Mouse (Mus musculus) adrenal gland, postnatal 4 days (tissue): ENCODE results near the gene Tsc22d2. TPM values are rescaled to one million over a fixed set of nuclear protein-coding genes. Genes with fewer than 3 reads are reported as not detected.

Experiments
- DNase-seq, 2 experiments: peaks; one replicate each; pipeline ENCODE4 v3.0.0; 2021 to 2022; ENCODE audit warnings: low spot score in 2 of 2, mixed read lengths in 2 of 2
- total RNA-seq, 2 experiments: library from RNA; stranded (reverse); gene quantifications; 2 replicates each; pipeline ENCODE4 v1.2.3; 2021

Tsc22d2 gene
- total RNA-seq, 2 experiments from 2014 or later = 37.8 to 45.7 TPM

- no peak for DNase-seq
Measured at GRCm38 (mm10) chr3:58511581-58511980, 97.1 kb downstream of the Tsc22d2 start.

GRCm38 (mm10) chr3:58512740-58513139, 98.2 kb downstream of the Tsc22d2 start:
- no peak for DNase-seq

- no peak for DNase-seq
Measured at GRCm38 (mm10) chr3:58513483-58513882, 99.0 kb downstream of the Tsc22d2 start.

GRCm38 (mm10) chr3:58515947-58516601, 101.6 kb downstream of the Tsc22d2 start:
- DNase-seq = no peak

Other genes starting within 250 kb of the Tsc22d2 start
- gene Eif2a, start 111.1 kb downstream of the Tsc22d2 start, total RNA-seq = 10 to 100 TPM; 69.8 to 72.9 TPM
- 10 to 100 TPM; 58.8 to 61.4 TPM for gene Serp1, start 111.2 kb downstream of the Tsc22d2 start, total RNA-seq
- 100 to 1,000 TPM; 110 to 113 TPM for gene Selenot, start 161.9 kb downstream of the Tsc22d2 start, total RNA-seq
- gene Erich6, start 222.5 kb downstream of the Tsc22d2 start, total RNA-seq = not detected